Mouse (Mus musculus) forelimb bud, embryonic 11.5 days (tissue): ENCODE results near the gene Tor1b.

Source experiments
- DNase-seq: peaks from one replicate; pipeline ENCODE4 v3.0.0-alpha.2; 2012; ENCODE audit warnings: low read depth, low spot score

Gene Tor1b

DNA sequence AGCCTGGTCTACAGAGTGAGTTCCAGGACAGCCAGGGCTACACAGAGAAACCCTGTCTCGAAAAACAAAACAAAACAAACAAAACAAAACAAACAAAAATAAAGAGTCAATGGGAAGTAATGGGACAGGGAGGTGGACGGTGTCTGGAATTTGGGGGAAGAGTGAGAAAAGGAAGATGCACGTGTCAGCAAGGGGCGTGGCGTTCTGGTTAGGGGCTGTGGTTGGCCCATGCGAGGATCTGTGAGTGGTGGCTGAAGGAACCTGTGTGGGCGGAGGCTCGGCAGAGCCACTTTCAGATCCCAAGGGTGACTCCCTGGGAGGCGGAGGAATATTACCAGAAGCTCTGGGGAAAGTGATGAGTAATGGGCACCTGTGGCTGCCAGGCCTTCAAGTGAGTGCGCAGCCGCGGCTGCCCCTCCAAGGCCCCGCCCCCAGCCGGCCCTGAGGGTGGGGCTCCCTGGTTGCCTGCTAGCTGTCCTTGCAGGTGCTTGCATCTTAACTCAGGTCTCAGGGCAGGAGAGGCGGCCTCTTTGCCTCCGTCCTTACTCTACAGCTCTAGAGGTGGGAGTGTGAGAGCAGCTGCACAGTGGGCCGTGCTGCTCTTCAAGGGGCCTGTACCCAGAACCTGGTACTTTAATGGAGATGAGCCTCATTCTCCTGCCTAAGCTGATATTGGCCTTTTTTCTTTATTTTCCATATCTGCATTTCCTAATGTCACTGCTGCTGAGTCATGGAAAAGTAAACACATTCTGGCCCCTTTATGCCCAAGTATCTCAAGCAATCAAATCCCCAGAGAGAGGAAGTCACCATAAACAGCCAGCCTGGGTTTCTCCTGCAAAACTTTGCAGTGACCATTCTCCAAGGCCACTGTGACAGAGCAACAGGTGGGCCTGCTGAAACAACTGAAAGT, 32.6 kb downstream of the Tor1b start:
- no peak for DNase-seq

- DNase-seq: no peak
Observed at GRCm38 (mm10) chr2:30990221-30990620, 37.5 kb downstream of the Tor1b start.

DNA sequence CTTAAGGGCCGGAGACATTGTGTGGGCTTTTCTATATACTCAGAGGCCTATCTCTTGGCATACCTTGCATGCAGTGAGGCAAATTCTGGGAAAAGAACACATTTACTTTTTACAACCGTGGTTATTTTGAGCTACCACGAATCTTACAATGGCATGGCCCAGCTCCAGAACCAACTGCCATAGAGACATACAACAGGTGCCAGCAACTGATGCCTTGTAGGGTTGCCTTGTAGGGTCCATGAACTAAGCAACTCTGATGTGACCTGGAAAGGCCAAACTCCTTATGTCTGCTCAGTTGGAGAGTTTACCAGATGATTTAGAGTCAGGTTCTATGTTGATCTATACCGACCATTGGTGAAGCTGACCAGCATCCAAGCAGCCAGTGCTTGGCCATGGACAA, 42.1 kb downstream of the Tor1b start:
- no peak for DNase-seq

DNA sequence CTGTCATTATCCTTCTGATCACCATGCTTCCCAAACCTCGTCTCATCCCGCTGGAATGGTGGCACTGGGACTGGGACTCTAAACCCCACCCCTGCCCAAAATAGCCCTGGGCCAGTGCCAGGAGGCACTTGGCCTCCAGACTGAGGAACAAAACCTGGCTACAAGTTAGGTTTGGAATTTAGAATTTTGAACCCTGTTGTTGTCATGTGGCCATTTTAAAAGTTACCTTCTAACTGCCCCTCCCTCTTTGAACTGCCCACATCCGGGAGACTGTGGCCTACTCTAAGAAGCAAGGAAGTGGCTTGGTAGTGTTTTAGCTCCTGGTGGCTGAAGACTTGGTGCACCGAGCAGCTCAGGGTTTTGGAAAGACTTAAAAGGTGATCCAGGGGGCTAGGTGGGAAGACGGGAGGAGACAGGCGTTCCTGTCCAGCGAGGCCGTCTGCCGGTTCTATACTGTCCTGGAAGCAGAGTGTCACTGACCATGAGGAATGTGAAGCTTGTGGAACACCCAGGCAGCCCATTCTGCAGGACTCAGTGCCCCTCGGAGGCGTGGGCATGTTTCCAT, 42.8 kb downstream of the Tor1b start:
- no peak for DNase-seq

DNA sequence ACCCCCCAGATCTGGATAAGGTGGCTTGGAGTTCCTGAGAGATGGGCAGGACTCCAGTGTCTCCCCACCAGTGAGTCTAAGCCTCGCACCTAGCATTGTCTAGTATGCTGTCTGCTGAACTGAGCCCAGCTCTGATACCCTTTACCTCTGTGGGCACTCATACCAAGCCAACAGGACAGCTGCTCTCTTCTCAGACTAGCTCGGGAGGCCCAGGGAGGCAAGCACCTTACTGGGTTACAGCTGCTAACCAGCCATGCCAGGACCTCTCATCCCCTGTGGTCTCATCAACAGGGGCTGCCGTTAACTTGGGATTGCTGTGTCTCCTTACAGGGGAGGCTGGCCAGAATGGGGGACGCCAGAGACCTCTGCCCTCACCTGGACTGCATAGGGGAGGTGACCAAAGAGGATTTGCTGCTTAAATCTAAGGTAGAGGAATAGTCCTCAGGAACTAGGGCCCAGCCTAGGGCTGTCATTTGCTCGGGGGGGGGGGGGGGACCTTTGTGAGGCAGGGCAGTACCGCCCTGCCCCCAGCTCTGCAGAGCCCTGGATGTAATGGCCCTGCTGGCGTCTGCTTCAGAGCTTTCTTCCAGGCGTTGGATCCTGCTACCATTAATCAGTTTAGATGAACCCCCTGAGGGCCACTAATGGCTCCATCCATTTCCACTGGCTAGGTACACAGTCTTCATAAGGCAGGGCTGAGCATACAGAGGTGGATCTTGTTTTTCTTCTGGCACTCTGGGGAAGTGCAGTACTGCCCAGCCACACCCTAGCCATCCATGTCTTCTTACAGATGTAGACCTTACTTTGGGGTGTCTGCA, 45.9 kb downstream of the Tor1b start:
- no peak for DNase-seq

DNA sequence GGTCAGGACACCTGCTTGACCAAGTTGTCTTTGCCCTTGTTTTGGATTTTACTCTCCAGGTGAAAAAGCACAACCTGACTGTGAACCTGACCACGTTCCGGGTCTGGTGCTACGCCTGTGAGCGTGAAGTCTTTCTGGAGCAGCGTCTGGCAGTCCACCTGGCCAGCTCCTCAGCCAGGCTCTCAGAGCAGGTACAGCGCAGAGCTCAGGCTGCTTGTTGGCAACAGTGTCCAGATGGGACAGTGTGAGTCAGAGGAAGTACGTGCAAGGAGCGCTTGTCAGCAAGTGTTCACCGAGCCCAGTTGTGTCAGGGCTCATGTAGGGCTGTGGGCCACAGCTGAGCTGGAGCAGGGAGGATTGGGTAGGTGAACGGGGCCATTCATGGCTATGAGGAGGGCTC, 50.1 kb downstream of the Tor1b start:
- DNase-seq: no peak

DNA sequence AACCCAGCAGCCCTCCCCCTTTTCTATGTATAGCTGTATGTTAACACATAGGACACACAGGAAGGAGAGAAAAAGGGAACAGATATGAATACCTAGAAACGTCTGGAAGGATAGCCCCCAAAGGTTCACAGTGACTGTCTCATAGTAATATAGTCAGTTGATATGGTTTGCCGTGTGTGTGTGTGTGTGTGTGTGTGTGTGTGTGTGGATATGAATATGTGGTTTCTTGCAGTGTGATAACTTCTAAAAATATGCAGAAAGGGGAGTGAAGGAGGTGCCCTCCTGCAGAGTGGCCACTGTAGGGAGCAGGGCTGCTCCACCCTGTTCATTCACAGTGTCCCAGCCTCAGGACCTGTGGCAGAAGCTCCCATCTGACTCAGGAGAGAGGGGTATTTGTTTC, 52.7 kb downstream of the Tor1b start:
- no peak for DNase-seq

DNA sequence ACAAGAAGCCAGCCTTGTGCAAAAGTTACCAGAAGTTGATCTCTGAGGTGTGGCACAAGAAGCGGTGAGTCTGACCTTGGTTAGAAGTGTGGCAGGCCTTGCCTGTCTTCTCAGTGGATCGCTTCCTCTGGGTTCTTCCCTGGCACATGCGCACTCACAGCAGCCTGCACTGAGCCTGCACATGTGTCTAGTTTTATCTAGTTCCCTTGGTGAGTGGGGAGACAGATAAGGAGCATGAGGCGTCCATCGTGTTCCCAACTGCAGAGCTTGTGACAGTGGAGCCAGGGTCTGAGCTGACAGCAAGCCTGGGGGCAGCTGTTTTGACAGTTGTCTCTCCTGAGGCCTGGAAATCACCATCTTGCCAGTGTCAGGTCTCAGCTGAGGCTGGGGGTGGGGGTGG, 53.7 kb downstream of the Tor1b start:
- no peak for DNase-seq

DNA sequence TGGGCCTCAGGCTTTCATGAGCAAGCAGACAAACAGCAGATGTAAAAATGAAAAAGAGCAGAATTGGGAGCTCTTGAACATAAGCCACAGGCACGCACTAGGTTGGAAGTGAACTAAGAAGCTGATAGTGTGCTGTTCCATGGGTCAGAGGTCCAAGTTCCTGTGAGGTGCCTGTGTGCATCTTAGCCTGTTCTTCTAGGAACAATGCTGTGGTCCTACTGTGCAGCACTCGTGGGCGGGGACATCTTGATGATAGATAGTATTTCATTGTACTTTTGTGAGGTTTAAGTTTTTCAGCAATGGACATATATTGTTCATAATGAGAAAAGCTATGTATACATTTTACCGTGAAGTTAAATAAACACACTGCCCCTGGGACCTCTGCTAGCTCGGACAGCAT, 54.4 kb downstream of the Tor1b start:
- DNase-seq: no peak
